Mouse (Mus musculus) cerebellum, postnatal 14 days (tissue): ENCODE measurements around the gene Zp2.
A peak's percentile ranks its signal among the peaks of the same experiment; 100 is the strongest.

Experiments
- DNase-seq, 2 experiments: peaks; one replicate each; pipeline ENCODE4 v3.0.0; 2021; ENCODE audit warnings: mixed read lengths in 2 of 2

Zp2 gene

GRCm38 (mm10) chr7:120145191-120145590 is at the start of gene Zp2:
Zp2 (minus strand) TSS chr7:120145291.
- DNase-seq: no peak

DNA sequence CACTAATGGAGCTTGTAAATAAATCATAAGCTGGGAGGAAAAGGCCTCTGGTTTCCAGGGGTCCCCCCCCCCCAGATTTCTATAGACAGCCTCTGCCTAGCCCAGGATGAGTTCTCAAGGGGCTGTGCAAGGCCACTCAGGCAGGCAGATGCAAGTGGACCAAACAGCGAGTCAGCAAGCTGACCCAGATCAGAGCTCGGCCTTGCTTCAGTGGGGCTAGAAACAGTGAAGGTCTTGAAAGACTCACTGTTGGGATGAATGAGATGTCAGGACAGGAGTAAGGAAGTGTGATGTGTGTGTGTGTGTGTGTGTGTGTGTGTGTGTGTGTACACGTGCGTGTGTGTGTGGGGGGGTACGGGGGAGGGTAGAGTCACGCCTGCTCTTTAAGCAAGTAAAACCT is 47.7 kb upstream of the Zp2 start:
- DNase-seq: no peak

- peak in 1 of 2 experiments; percentile 41 for DNase-seq
Observed at GRCm38 (mm10) chr7:120192207-120192606, 47.1 kb upstream of the Zp2 start.

GRCm38 (mm10) chr7:120190150-120190665 is 45.1 kb upstream of the Zp2 start:
- peak; percentile 25 to 33 for DNase-seq

DNA sequence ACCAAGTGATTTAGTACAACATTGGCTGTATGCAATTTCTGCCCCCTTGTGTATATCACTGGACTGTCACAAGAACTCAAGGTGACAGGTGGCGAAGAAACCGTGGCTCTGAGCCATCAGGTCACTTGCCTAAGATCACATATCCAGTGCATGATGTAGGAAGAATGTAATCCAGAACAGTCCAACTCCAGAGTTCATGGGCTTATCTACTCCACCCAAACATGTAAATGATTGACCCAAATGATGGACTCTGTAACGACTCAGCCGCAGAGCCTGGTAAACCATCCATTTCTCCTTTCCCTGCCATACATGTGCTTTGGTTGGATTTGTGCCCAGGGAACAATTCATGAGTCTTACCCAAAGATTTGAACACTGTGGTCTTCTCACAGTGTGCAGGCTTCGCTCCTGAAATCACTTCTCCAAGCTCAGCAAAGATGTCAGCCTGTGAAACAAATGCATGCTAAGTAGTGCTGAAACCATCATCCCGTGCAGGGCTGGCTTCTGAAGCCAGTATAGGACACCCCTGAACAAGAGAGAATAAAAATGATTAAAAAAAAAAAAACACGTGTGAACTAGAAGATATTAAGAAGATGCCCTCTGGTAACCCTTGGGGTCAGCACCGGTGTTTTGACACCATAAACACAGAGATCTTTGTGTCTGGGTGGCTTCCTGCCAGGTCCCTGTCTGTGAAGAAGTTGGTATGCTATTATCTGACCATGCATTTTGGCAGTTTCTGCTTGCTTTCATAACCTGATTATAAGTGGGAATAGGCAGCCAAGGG is 44.5 kb upstream of the Zp2 start:
- peak; percentile 50 to 52 for DNase-seq

DNA sequence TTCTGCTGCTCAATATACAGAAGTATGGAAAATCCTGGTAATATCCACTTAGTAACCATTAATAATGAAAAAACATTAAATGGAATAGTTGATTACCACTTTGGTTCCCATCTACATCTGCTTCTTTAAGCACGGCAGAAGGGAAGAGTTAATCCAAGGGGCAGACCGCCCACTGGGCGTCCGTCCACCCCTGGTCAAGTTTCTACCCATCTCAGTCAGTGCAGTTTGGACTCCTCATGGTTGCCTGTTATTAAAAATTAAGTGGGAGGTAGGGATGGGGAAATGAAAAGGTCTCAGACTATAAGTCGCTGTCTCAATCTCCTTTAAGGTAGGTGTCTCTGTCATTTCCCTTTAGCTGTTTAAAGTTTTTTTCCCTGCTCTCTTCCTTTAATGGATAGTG is 43.9 kb upstream of the Zp2 start:
- no peak for DNase-seq

- DNase-seq: no peak
Observed at GRCm38 (mm10) chr7:120182891-120183290, 37.8 kb upstream of the Zp2 start.

GRCm38 (mm10) chr7:120181401-120182230 is 36.5 kb upstream of the Zp2 start:
- peak in 1 of 2 experiments; percentile 38 for DNase-seq

- no peak for DNase-seq
Observed at GRCm38 (mm10) chr7:120180547-120180946, 35.5 kb upstream of the Zp2 start.

DNA sequence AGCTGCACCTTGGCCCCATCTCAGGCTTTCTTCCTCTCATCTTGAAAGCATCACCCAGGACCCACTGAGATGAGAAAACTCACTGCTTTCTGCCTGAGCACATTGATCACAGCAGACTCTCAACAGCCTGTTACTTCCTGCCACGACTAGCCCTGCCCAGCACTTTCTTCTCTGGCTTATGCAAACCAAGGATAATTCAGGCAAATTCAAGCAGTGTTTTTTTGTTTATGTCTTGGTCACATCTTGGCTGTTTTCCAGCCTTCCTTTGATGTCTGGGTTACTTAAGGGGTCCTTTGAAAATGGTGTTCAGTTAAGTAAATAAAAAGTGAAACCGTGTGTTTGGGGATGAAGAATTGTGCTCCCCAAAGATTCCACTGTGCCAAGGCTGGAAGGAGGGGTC is 33.8 kb upstream of the Zp2 start:
- no peak for DNase-seq

GRCm38 (mm10) chr7:120177611-120178010 is 32.5 kb upstream of the Zp2 start:
- DNase-seq: no peak

GRCm38 (mm10) chr7:120174723-120175504 is 29.8 kb upstream of the Zp2 start:
- no peak for DNase-seq

- DNase-seq: no peak
Observed at GRCm38 (mm10) chr7:120173603-120174244, 28.6 kb upstream of the Zp2 start, which contains the start of gene Anks4b. Anks4b (plus strand) TSS chr7:120173858.

GRCm38 (mm10) chr7:120172188-120172700 is 27.2 kb upstream of the Zp2 start:
- DNase-seq: no peak

GRCm38 (mm10) chr7:120163581-120164251 is 18.6 kb upstream of the Zp2 start:
- peak; percentile 18 to 28 for DNase-seq

GRCm38 (mm10) chr7:120158121-120158613 is 13.1 kb upstream of the Zp2 start:
- no peak for DNase-seq

GRCm38 (mm10) chr7:120157575-120158061 is 12.5 kb upstream of the Zp2 start:
- DNase-seq: no peak

DNA sequence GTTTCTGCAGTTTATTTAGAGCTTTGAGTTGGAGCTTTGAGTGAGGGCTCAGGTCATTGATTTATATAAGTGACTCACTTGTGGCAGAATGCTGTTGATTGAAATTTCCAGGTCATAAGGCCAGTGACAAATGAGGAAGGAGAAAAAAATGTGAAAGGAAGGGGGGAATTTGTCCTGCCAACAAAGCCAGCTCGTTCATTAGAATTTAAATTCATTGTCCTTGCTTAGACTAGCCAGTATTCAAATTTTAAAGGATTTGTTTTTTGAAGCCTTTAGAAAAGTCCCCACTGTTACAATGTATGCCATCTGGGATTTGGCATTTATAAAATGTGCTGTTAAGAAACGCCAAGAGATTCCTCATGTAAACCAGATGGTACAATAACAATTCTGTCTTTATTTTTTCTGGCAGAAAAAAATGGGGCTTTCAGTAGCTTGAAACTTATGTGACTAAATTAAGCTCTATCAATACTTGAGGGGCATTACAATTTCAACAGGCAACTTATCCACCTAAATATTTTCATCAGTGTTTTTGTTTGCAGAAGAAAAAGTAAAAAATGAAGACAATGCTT is 11.8 kb upstream of the Zp2 start:
- DNase-seq: no peak

GRCm38 (mm10) chr7:120150898-120151297 is 5.8 kb upstream of the Zp2 start:
- no peak for DNase-seq

DNA sequence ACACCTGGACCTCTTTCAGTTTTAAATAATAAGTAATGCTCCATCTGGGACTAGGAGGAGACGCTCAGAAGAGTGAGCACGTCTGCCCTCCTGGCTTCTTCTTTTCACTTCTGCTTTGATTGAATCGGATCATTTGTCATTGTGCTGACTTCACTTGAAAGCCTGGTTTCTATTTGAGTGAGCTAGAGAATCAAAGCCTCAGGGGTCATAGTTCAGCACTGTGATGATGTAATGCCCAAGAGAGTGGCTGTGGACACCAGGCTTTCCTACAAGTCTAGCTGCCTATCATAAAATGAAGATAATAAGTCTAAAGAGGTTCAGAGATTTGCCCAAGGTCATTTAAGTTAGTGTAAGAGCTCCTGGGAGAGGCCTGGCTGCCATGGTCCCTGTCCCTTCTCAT is 5.2 kb upstream of the Zp2 start:
- no peak for DNase-seq

- no peak for DNase-seq
Observed at GRCm38 (mm10) chr7:120142743-120143142, 2.3 kb downstream of the Zp2 start.
